In the genomic region with DNA sequence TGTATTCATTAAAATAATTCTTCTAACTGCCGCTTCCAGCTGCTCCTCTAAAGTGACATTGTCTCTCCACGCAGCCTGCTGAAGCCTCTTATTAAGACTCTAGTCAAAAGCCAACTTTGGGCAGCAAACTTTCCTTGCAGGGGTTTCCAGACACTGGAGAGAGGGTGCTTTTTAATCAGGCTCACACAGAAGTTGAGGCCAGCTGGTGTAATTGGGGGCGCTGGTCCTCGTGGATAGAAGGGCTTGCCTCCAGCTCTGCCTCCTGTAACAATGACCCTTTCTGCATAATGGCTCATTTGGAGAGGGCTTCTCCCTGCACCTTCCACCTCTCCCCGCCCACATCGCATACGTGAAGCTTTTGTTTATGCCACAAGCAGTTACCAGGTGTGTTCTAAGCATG, we compare ENCODE assay signal across 11 mouse cellular contexts.
DNase-seq lines count a peak whose midpoint lies in the region; ATAC-seq and TF ChIP-seq lines count a peak whose summit lies in the region.
"Had no signal": no experiment of that assay in that cellular context is flagged by ENCODE, and none has a peak within 500 bp of the region (broad histone marks: within the 10 kb centered on the region; RNA-seq: fewer than 3 reads in every experiment).

No protein-coding gene starts in this region.

- H3K9me3 ChIP-seq in hindbrain, embryonic 15.5 days: no peaks in the 10 kb centered on the region
- H3K9me3 ChIP-seq: G1E; liver, embryonic 15.5 days had no signal

- H3K79me2 ChIP-seq in myocyte (ENCODE audit: control insufficient read depth, insufficient read depth): no peaks in the 10 kb centered on the region

- ATAC-seq in hindbrain, embryonic 15.5 days (ENCODE audit: low FRiP score, low read depth): peak; percentile 67

- WGBS in hindbrain, embryonic 15.5 days: 27% methylated on average over 7 of the region's 7 CpGs

- TF ChIP-seq CTCF in layer of hippocampus, adult 2 months (conservative IDR thresholded peaks at IDR 0.05): no peak
- TF ChIP-seq CTCF in embryonic fibroblast, embryonic 13.5 days (IDR thresholded peaks at IDR 0.05; ENCODE audit: borderline replicate concordance, insufficient read depth, low read length): no peak

- H3K27me3 ChIP-seq in hindbrain, embryonic 15.5 days: no peaks in the 10 kb centered on the region
- H3K27me3 ChIP-seq in myocyte (ENCODE audit: control insufficient read depth, insufficient read depth, insufficient read length): no peaks in the 10 kb centered on the region

- H3K4me2 ChIP-seq in hindbrain, embryonic 15.5 days: no peak overlapping the region
- peak overlapping the region; percentile 93 for H3K4me2 ChIP-seq in myocyte (ENCODE audit: low read depth)
- H3K4me2 ChIP-seq: liver, embryonic 15.5 days had no signal

- H3ac ChIP-seq in myocyte (ENCODE audit: control insufficient read depth, insufficient read length): no peak overlapping the region

- no peaks in the 10 kb centered on the region for H3K36me3 ChIP-seq in hindbrain, embryonic 15.5 days
- H3K36me3 ChIP-seq in myocyte (ENCODE audit: control insufficient read depth, insufficient read depth): no peaks in the 10 kb centered on the region
- H3K36me3 ChIP-seq: G1E; liver, embryonic 15.5 days had no signal

- H3K4me1 ChIP-seq in embryonic fibroblast, embryonic 13.5 days (ENCODE audit: control insufficient read depth, insufficient read depth, low read length): peaks cover 15% of the 10 kb centered on the region
- H3K4me1 ChIP-seq in hindbrain, embryonic 15.5 days (replicated peaks): peaks cover 24% of the 10 kb centered on the region
- H3K4me1 ChIP-seq: liver, embryonic 15.5 days had no signal

- H3K27ac ChIP-seq in layer of hippocampus, adult 2 months: peak overlapping the region; percentile 69; the same call in 1 of the 2 replicates
- peak overlapping the region; percentile 95; the same call in 1 of the 2 replicates for H3K27ac ChIP-seq in embryonic fibroblast, embryonic 13.5 days (ENCODE audit: insufficient read depth, low read length)
- H3K27ac ChIP-seq in hindbrain, embryonic 15.5 days (replicated peaks): peak overlapping the region; percentile 86
- H3K27ac ChIP-seq: liver, embryonic 15.5 days had no signal

- no peak overlapping the region for H3K4me3 ChIP-seq in layer of hippocampus, adult 2 months
- H3K4me3 ChIP-seq in embryonic fibroblast, embryonic 13.5 days (ENCODE audit: insufficient read depth, low read length): no peak overlapping the region
- no peak overlapping the region for H3K4me3 ChIP-seq in hindbrain, embryonic 15.5 days
- no peak overlapping the region for H3K4me3 ChIP-seq in myocyte
- H3K4me3 ChIP-seq: liver, embryonic 15.5 days had no signal

- TF ChIP-seq POLR2A in embryonic fibroblast, embryonic 13.5 days (IDR thresholded peaks at IDR 0.05; ENCODE audit: low read depth, low read length): no peak
- no peak for TF ChIP-seq POLR2A in myocyte (IDR thresholded peaks at IDR 0.05; ENCODE audit: insufficient read length, low read depth)

- H3K9ac ChIP-seq in hindbrain, embryonic 15.5 days: no peak overlapping the region
- H3K9ac ChIP-seq: liver, embryonic 15.5 days had no signal

- DNase-seq in layer of hippocampus, adult 2 months (ENCODE audit: low spot score in 2 of 2): no peak
- DNase-seq in layer of hippocampus, postnatal 36 days: no peak
- DNase-seq in right cerebral cortex, postnatal 4 days: no peak
- no peak for DNase-seq in adrenal gland, postnatal 4 days (ENCODE audit: low spot score in 2 of 2)
- no peak for DNase-seq in gastrocnemius, postnatal 4 days (ENCODE audit: low spot score in 2 of 2)
- DNase-seq: thymus, postnatal 4 days had no signal

TF ChIP-seq in myocyte, 11 proteins besides CTCF, POLR2A, EP300 and RAD21:
- TF ChIP-seq MYOG (IDR thresholded peaks at IDR 0.05; ENCODE audit: control insufficient read depth in 1 of 3, insufficient read depth in 1 of 3, insufficient read length in 2 of 3, low read depth in 2 of 3) (no peak), REST (IDR thresholded peaks at IDR 0.05; ENCODE audit: insufficient read depth, insufficient read length) (no peak), TCF12 (IDR thresholded peaks at IDR 0.05; ENCODE audit: insufficient read depth, poor library complexity, severe bottlenecking) (no peak), TCF3 (IDR thresholded peaks at IDR 0.05; ENCODE audit: insufficient read length, low read depth) (no peak), E2F4 (IDR thresholded peaks at IDR 0.05; ENCODE audit: insufficient read depth) (no peak), CEBPB (IDR thresholded peaks at IDR 0.05; ENCODE audit: insufficient read depth, poor library complexity, severe bottlenecking) (no peak), USF1 (IDR thresholded peaks at IDR 0.05; ENCODE audit: low read depth) (no peak), MYOD1 (IDR thresholded peaks at IDR 0.05; ENCODE audit: control insufficient read depth in 1 of 3, insufficient read length in 2 of 3, low read depth in 2 of 3) (no peak), SRF (IDR thresholded peaks at IDR 0.05; ENCODE audit: control insufficient read depth, insufficient read length, low read depth) (no peak), POLR2AphosphoS2 (IDR thresholded peaks at IDR 0.05; ENCODE audit: insufficient read length, low read depth) (no peak), MAX (IDR thresholded peaks at IDR 0.05; ENCODE audit: low read depth) (no peak)
TF ChIP-seq in myocyte: peak in this region for 0.
